Mouse (Mus musculus) stomach, embryonic 15.5 days (tissue): ENCODE data around the gene Gm20661. TPM values are rescaled to one million over a fixed set of nuclear protein-coding genes. Genes with fewer than 3 reads are reported as not detected.
A peak's percentile ranks its signal among the peaks of the same experiment; 100 is the strongest.

Experiments
- ATAC-seq: fragments of 200-750 bp; cut with Nextera tagmentation; 2 replicates; pipeline ENCODE4 v1.8.0; 2017; ENCODE audit warnings: low read depth, moderate number of reproducible peaks, moderate TSS enrichment; ENCODE audit not compliant: insufficient read depth, low FRiP score
- H3K27ac ChIP-seq: fragments of 300-500 bp; sonication (generic); 2 replicates; pipeline ENCODE4 v1.5.1; 2015; ENCODE audit warnings: mild to moderate bottlenecking, inconsistent platforms
- H3K27me3 ChIP-seq: fragments of 300-500 bp; sonication (generic); replicated peaks from 2 replicates; pipeline ENCODE4 v1.6.1; 2015; ENCODE audit warnings: inconsistent platforms
- H3K36me3 ChIP-seq: fragments of 300-500 bp; sonication (generic); 2 replicates; pipeline ENCODE4 v1.6.1; 2015; ENCODE audit warnings: inconsistent platforms
- H3K4me1 ChIP-seq: fragments of 300-500 bp; sonication (generic); 2 replicates; pipeline ENCODE4 v1.6.1; 2015; ENCODE audit warnings: inconsistent platforms
- H3K4me2 ChIP-seq: fragments of 300-500 bp; sonication (generic); 2 replicates; pipeline ENCODE4 v1.6.1; 2015; ENCODE audit warnings: mild to moderate bottlenecking, inconsistent platforms
- H3K4me3 ChIP-seq: fragments of 300-500 bp; sonication (generic); replicated peaks from 2 replicates; pipeline ENCODE4 v1.5.1; 2015; ENCODE audit warnings: inconsistent platforms
- H3K9ac ChIP-seq: fragments of 300-500 bp; sonication (generic); 2 replicates; pipeline ENCODE4 v1.6.1; 2015; ENCODE audit warnings: inconsistent platforms
- H3K9me3 ChIP-seq: fragments of 300-500 bp; sonication (generic); 2 replicates; pipeline ENCODE4 v1.6.1; 2016; ENCODE audit warnings: inconsistent platforms
- WGBS: fragments of 180-500 bp; shearing (Covaris S2); methylation state at CpG from one replicate; pipeline ENCODE4 v1.1.7; 2015; 5-methylcytosine and 5-hydroxymethylcytosine counted together
- polyA plus RNA-seq: library from polyadenylated mRNA; unstranded; fragments of >200 nt; fragmentation: Nextera tagmentation; extraction: Ambion mirVana; gene quantifications from 2 replicates; pipeline ENCODE4 v1.2.1, GENCODE M21; 2015

The Gm20661 gene
- polyA plus RNA-seq, 1 experiment from 2014 or later = 6.1 TPM

DNA sequence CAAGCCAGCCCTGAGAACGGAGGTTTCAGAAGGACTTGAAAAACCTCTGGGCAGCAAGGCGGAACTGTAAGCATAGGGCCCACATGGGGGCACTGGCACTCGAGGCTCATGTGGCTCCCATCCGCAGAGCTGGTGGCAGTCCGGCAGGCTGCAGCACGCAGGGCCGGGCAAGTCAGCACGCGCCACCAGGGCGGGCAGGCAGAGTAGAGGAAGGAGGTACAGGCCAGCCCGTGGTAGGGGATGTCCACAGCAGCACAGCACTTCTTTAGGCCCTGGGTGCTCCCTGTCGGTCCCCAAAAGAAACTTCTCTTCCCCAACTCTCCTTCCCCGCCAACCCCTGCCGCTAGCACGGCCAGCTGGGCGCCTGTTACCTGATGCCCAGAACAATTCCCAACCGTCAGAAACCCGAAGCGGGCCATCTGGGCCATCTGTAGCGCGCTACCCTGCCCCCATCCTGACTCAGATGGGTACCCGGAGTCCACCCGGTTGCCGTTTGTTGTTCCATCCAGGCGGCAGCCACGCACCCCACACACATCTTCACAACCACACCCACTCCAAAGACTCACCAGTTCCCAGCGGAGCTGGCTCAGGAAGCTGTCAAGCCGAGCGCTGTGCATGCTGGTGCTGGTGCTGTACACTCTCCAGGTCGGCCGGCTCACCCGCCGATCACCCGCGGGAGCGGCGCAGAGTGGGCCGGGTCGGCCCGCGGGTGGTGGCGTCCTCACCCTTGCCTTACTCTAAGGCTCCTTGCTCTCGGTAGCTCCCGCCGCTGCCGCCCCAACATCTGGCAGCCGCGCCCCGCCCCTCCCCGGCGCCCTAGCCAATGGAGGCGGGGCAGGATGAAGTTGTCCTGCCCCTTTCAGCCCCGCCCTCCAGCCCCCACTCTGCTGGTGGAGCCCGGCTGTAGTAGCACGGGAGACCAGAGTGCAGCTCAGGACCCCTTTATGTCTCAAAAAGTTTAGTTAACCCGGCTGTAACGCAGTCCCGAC, 2.6 kb downstream of the Gm20661 start, which contains the start of gene Inka1:
Inka1 (minus strand) TSS at position 749 of the 989 bp plus-strand sequence.
- ATAC-seq = peak; percentile 69
- Histone ChIP-seq H3K4me1 (peaks cover 40% of the 10 kb centered on the region), H3K9me3 (no peaks in the 10 kb centered on the region), H3K4me3 (peak within 1 kb of the TSS; percentile 77), H3K9ac (peak within 1 kb of the TSS; percentile 65), H3K27me3 (no peaks in the 10 kb centered on the region), H3K4me2 (peak within 1 kb of the TSS; percentile 81), H3K36me3 (no peaks in the 10 kb centered on the region), H3K27ac (peak within 1 kb of the TSS; percentile 100)
- WGBS = under 1% methylated on average over 58 of the region's 58 CpGs

DNA sequence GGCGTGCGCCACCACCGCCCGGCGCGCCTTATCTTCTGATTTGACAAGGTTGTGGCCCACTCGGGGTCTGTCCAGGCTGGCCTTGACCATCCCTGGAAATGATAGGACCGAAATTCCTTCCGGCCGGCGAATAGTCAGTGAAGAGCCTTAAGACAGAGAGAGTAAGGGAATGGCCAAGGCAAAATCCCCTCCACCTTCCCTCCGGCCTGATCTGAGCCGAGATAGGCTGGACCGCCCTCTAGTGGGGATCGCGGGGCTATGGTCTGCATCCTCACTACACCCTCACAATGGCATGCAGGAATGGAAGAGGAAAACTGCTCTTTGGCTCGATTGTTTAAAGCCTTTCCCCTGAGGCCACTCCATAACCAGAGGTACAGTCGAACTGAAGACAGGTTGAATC, 3.5 kb downstream of the Gm20661 start:
- WGBS = 3% methylated on average over 18 of the region's 18 CpGs
- Histone ChIP-seq H3K4me1 (peaks cover 31% of the 10 kb centered on the region), H3K27me3 (no peaks in the 10 kb centered on the region), H3K9ac (no peak overlapping the region), H3K9me3 (no peaks in the 10 kb centered on the region), H3K4me3 (peak overlapping the region; percentile 77), H3K4me2 (peak overlapping the region; percentile 81), H3K27ac (peak overlapping the region; percentile 100), H3K36me3 (no peaks in the 10 kb centered on the region)
- ATAC-seq = peak; percentile 20; the same call in 1 of the 2 replicates

DNA sequence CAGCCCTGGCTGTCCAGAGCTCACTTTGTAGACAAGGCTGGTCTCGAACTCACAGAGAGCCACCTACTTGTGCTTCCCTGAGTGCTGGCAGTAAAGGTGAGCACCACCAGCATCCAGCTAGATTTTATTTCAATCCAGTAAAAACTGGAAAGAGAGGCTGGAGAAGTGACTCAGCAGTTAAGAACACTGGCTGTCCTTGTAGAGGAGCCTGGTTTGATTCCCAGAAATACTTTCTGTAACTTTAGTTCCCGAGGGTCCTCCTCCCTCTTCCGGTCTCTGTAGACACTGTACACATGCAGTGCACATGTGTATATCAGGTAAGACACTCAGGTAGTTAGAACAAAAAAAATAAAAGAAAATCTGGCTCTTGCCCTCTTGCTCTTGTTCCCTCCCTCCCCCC, 5.1 kb downstream of the Gm20661 start:
- no peak for ATAC-seq
- no peaks in the 10 kb centered on the region for H3K27me3 ChIP-seq
- no peak overlapping the region for H3K27ac ChIP-seq
- no peak overlapping the region for H3K9ac ChIP-seq
- no peaks in the 10 kb centered on the region for H3K9me3 ChIP-seq
- no peaks in the 10 kb centered on the region for H3K36me3 ChIP-seq
- no peak overlapping the region for H3K4me2 ChIP-seq
- 72% methylated on average over 3 of the region's 3 CpGs for WGBS
- peaks cover 21% of the 10 kb centered on the region for H3K4me1 ChIP-seq
- no peak overlapping the region for H3K4me3 ChIP-seq

DNA sequence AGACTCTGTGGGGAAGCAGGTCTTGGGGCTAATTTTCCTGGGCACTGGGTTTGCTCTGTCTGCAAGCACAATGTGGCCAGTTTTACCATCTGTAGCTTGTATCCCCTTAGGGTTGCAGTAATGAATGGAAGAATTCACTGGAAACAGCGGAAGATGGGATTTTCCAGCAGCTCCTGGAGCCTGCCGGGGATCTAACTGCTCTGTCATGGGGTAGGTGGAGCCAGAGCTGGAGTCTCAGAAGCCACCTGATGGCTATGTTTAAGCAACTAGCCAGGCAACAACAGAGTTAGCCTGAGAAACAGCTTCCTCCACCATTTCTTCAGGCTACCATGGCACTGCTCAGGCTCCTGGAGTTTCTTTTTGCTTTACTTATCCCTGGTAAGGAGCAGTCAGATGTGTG, 9.3 kb downstream of the Gm20661 start, which contains the start of gene Cdhr4:
Cdhr4 (plus strand) TSS at position 301 of the 400 bp plus-strand sequence.
- H3K4me2 ChIP-seq = no peak within 1 kb of the TSS
- WGBS = 66% methylated on average over 2 of the region's 2 CpGs
- no peak within 1 kb of the TSS for H3K4me3 ChIP-seq
- 0 out of 2 replicates have a peak, but pooled peaks cover 2% of the 10 kb centered on the region for H3K4me1 ChIP-seq
- H3K27me3 ChIP-seq = no peaks in the 10 kb centered on the region
- no peak within 1 kb of the TSS for H3K9ac ChIP-seq
- no peak within 1 kb of the TSS for H3K27ac ChIP-seq
- no peak for ATAC-seq
- H3K36me3 ChIP-seq = no peaks in the 10 kb centered on the region
- H3K9me3 ChIP-seq = no peaks in the 10 kb centered on the region

DNA sequence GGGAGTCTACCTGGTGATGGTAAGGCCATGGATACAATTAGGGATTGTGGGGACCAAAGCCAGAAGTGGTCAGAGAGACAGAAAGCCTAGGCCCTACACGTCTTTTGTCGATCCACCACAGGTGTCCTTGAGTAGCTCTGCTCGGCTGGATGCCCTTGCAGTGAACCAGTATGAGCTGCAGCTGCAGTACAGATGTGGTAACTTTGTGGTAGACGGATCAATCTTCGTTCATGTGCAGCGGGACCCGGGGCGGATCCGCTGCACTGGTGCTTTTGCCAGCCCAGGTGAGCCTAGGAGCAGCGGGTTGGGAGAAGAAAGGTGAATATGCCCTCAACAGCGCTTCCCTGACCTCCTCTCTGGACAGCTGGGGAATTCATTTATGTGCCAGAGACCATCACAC, 10.2 kb downstream of the Gm20661 start:
- Histone ChIP-seq H3K9ac (no peak overlapping the region), H3K4me3 (no peak overlapping the region), H3K27me3 (no peaks in the 10 kb centered on the region), H3K9me3 (no peaks in the 10 kb centered on the region), H3K4me2 (no peak overlapping the region), H3K4me1 (no peaks in the 10 kb centered on the region), H3K27ac (no peak overlapping the region), H3K36me3 (no peaks in the 10 kb centered on the region)
- no peak for ATAC-seq
- 88% methylated on average over 11 of the region's 11 CpGs for WGBS

DNA sequence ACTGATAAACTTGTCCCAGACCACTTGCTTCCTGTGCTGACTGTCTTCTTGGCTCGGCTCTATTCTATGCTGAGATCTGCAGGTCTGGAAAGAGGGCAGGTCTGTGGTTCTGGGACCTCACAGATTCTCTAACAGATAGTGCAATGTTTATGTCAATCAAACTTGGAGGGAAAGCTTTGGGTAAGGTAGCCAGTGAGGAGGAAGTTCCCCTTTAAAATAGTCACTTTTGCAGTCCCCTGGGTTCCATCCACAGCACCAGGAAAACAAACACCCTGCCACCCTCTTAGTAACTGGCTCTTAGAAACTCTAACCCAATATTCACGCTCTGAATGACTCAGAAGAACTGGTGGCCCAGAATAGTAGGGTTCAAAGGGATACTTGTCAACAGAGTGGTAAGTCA, 11.6 kb downstream of the Gm20661 start:
- Histone ChIP-seq H3K4me3 (no peak overlapping the region), H3K27me3 (no peaks in the 10 kb centered on the region), H3K4me2 (no peak overlapping the region), H3K27ac (no peak overlapping the region), H3K36me3 (no peaks in the 10 kb centered on the region), H3K9me3 (no peaks in the 10 kb centered on the region), H3K9ac (no peak overlapping the region), H3K4me1 (no peaks in the 10 kb centered on the region)
- ATAC-seq = no peak
- WGBS = 40% methylated on average over 2 of the region's 2 CpGs

DNA sequence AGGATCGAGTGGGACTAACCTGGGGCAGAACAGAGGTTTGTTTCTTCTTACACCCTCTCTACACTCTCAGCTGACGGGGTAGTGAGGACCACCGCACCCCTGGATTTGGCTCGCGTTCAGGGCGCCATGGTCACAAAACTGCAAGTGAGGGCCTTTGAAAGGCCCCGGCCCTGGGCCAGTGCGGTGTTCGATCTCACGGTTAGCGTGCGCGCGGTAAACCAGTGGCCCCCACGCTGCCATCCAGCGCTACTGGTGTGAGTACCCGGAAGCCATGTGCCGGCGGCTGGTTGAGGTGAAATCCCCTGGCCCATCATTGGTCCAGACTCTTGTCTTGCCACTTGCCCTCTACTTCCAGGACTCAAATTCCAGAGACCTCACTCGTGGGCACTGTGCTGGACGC, 12.7 kb downstream of the Gm20661 start:
- Histone ChIP-seq H3K36me3 (no peaks in the 10 kb centered on the region), H3K27ac (no peak overlapping the region), H3K4me3 (no peak overlapping the region), H3K9ac (no peak overlapping the region), H3K4me1 (no peaks in the 10 kb centered on the region), H3K4me2 (no peak overlapping the region), H3K9me3 (no peaks in the 10 kb centered on the region), H3K27me3 (no peaks in the 10 kb centered on the region)
- no peak for ATAC-seq
- WGBS = 90% methylated on average over 21 of the region's 21 CpGs

DNA sequence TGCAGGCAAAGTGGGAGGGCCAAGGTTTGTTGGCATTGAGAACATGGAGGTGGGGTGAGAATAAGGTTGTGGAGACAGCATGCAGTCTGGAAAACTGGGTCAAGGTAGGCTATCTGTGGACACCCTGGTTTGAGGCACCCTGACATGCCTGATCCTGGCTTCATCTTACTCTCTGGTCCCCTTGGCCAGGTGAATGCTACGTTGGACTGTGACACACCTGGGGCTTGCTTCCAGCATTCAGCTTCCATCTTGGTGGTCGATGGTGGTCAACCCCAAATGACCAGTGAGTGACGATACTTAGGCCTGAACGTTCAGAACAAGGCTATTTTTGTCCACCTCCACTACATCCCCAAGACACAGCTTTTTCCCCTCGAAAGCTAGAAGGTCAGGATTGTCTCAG, 13.2 kb downstream of the Gm20661 start, which contains the start of gene Gm20662:
Gm20662 (plus strand) TSS at position 301 of the 400 bp plus-strand sequence.
- Histone ChIP-seq H3K27me3 (no peaks in the 10 kb centered on the region), H3K4me1 (no peaks in the 10 kb centered on the region), H3K4me2 (no peak within 1 kb of the TSS), H3K9ac (no peak within 1 kb of the TSS), H3K36me3 (no peaks in the 10 kb centered on the region), H3K27ac (no peak within 1 kb of the TSS), H3K9me3 (no peaks in the 10 kb centered on the region), H3K4me3 (no peak within 1 kb of the TSS)
- WGBS = 90% methylated on average over 5 of the region's 5 CpGs
- no peak for ATAC-seq

DNA sequence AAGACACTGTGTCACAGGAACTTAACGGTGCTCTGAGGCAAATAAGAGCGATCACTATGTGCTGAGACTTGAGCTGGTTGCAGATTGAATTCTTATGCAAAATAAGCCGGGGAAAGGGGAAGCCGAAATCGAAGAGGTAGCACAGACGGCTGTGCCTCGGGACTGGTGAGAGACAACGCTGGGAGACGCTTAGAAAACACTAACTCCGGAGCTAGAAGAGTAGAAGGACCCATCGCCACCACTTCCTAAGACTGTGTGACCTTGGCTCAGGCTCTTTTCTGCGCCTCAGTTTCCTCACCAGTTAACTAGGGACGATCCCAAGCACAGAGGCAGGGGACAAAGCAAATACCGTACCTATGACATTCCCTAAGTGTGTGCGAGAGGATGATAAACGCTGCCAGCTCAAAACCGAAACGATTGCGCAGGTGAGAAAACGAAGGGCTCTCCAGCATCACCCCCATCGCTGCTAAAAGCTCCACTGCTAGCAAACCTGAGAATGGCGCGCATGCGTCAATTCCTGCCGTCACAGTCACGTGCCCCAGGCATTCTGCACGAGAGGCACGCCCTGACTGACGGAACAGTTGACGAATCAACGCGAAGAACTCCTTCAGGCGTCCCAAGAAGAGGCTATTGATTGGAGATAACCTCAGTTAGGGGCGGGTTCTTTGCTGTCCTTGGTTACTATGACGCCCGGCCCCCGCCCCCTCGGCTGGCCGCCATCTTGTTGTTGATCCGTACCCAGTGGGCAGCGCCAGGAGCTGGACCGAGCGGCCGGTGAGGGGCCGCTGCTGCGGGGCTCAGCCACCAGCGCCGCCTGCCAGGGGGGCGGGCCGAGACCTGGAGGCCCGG, 19.3 kb downstream of the Gm20661 start, which contains the start of gene Ip6k1:
Ip6k1 (plus strand) TSS at position 580 of the 849 bp plus-strand sequence.
- H3K4me2 ChIP-seq = peak within 1 kb of the TSS; percentile 85
- peak within 1 kb of the TSS; percentile 94 for H3K27ac ChIP-seq
- H3K4me3 ChIP-seq = peak within 1 kb of the TSS; percentile 100
- H3K9me3 ChIP-seq = no peaks in the 10 kb centered on the region
- no peaks in the 10 kb centered on the region for H3K27me3 ChIP-seq
- peak; percentile 98 for ATAC-seq
- H3K36me3 ChIP-seq = no peaks in the 10 kb centered on the region
- H3K4me1 ChIP-seq = 0 out of 2 replicates have a peak, but pooled peaks cover 7% of the 10 kb centered on the region
- under 1% methylated on average over 51 of the region's 51 CpGs for WGBS
- peak within 1 kb of the TSS; percentile 96 for H3K9ac ChIP-seq

DNA sequence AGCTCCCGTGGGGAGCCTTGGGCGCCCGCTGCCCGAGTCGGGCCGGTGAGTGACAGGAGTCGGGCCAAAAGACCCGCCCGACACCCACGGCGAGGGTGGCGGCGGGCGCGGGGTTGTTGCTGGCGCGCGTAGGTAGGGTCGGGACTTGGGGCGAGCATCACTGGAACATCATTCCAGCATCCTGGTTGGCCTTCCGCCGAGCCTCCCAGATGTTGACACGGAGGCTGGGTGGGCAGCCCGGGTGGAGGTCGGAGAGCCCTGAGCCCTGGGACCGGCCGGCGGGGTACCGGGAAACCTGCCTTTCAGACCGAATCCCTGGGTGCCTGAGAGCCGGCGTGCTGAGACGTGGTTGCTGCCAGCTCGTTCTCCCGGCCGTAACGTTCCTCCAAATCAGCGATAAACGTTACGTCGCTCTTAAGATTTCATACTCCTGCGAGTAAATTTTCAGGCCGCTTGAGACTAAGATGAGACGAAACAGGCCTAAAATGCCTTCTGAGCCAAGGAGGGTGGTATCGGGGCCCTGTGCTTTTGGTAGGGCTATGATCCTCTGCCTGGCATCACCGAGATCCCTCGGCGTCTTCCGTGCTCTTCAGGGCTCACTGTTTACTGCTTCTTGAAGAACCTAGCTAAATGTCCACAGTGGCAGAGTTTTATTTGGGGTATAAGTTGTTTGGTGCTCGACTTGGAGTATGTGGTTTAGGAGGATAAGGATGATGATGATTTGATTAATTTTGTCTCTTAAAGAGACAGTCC, 20.1 kb downstream of the Gm20661 start:
- WGBS = under 1% methylated on average over 50 of the region's 50 CpGs
- ATAC-seq = peak; percentile 48

DNA sequence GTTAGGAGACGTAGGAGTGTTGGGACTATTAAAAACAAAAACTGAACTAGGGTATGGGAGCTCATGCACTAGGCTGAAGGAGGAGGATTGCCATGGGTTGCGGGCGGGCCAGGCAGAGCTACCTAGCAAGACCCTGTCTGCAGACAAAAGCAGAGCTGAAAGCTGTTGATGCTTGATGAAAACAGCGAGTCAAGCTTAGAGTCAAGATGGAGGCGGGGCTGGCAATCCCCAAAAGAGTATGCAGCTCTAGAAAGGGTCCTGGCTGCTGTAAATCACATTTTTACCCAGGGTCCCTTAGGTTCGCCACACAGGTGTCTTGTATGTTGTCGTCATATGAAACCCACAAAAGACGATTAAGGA, 20.7 kb downstream of the Gm20661 start:
- Histone ChIP-seq H3K9ac (peak overlapping the region; percentile 96), H3K27ac (peak overlapping the region; percentile 94; the same call in 1 of the 2 replicates), H3K27me3 (no peaks in the 10 kb centered on the region), H3K4me2 (peak overlapping the region; percentile 61), H3K9me3 (no peaks in the 10 kb centered on the region), H3K4me1 (0 out of 2 replicates have a peak, but pooled peaks cover 7% of the 10 kb centered on the region), H3K36me3 (no peaks in the 10 kb centered on the region), H3K4me3 (peak overlapping the region; percentile 100)
- WGBS = 12% methylated on average over 8 of the region's 8 CpGs
- ATAC-seq = no peak

More for the DNA sequence above, 20.1 kb downstream of the Gm20661 start:
- H3K4me2 ChIP-seq = peak overlapping the region; percentile 61
- peak overlapping the region; percentile 94 for H3K27ac ChIP-seq
- H3K4me3 ChIP-seq = peak overlapping the region; percentile 100
- 0 out of 2 replicates have a peak, but pooled peaks cover 7% of the 10 kb centered on the region for H3K4me1 ChIP-seq
- H3K9ac ChIP-seq = peak overlapping the region; percentile 96
- no peaks in the 10 kb centered on the region for H3K27me3 ChIP-seq
- no peaks in the 10 kb centered on the region for H3K36me3 ChIP-seq
- H3K9me3 ChIP-seq = no peaks in the 10 kb centered on the region
